In the genomic region with DNA sequence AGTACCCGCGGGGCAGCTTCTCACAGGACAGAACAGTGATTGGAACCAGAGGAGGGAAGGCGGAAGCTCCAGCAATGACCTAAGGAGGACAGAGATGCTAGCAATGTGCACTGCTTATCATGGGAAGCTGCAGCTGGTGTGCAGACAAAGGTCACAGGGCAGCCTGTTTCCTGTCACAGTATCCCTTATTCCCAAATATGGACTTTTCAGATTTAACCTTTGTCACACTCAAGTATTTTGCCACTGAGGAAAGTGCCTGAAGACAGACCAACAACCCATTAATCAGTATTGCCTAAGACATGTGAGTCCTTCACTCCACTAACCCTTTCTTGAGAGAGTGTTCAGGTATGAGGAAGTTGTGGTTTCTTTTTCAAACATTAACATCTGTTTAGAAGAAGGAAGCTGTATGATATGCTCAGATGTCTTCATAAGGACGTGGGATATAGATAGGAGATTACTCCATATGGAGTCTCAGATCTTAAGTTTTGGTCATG, we compare ENCODE assay signal across 9 mouse cellular contexts. TPM values are rescaled to one million over a fixed set of nuclear protein-coding genes. Genes with fewer than 3 reads are reported as not detected.
A peak's percentile ranks its signal among the peaks of the same experiment; 100 is the strongest.
DNase-seq lines count a peak whose midpoint lies in the region; ATAC-seq lines count a peak whose summit lies in the region.
"Had no signal": no experiment of that assay in that cellular context is flagged by ENCODE, and none has a peak within 500 bp of the region (broad histone marks: within the 10 kb centered on the region; RNA-seq: fewer than 3 reads in every experiment).

No protein-coding gene starts in this region.

- 0 out of 2 replicates have a peak, but pooled peaks cover 3% of the 10 kb centered on the region for H3K9me3 ChIP-seq in kidney, embryonic 16.5 days (ENCODE audit: low read length)
- H3K9me3 ChIP-seq: midbrain, embryonic 12.5 days had no signal

- no peak for ATAC-seq in kidney, embryonic 16.5 days (ENCODE audit: low FRiP score, low TSS enrichment)
- ATAC-seq in hematopoietic stem cell, adult 5-6 weeks (replicated peaks in 1 of 2; ENCODE audit: insufficient read depth in 1 of 2, low FRiP score in 2 of 2, low TSS enrichment in 1 of 2, low read depth in 1 of 2, poor library complexity in 2 of 2, severe bottlenecking in 2 of 2) = peak; percentile 78 to 92
- peak; percentile 96 for ATAC-seq in megakaryocyte progenitor cell, adult 5-6 weeks (replicated peaks; ENCODE audit: poor library complexity)

- H3K36me3 ChIP-seq in kidney, embryonic 16.5 days (ENCODE audit: insufficient read depth, low read length) = no peaks in the 10 kb centered on the region
- H3K36me3 ChIP-seq: midbrain, embryonic 12.5 days had no signal

- H3K9ac ChIP-seq in kidney, embryonic 16.5 days (replicated peaks; ENCODE audit: low read length) = no peak overlapping the region
- H3K9ac ChIP-seq: midbrain, embryonic 12.5 days had no signal

- no peaks in the 10 kb centered on the region for H3K4me1 ChIP-seq in kidney, embryonic 16.5 days (ENCODE audit: insufficient read depth, low read length)
- H3K4me1 ChIP-seq: midbrain, embryonic 12.5 days had no signal

- H3K4me3 ChIP-seq in kidney, embryonic 16.5 days (ENCODE audit: low read length) = no peak overlapping the region
- H3K4me3 ChIP-seq: midbrain, embryonic 12.5 days had no signal

- no peaks in the 10 kb centered on the region; the same call in 1 of the 2 replicates for H3K27me3 ChIP-seq in kidney, embryonic 16.5 days (ENCODE audit: insufficient read depth, low read length)

- H3K27ac ChIP-seq in kidney, embryonic 16.5 days (ENCODE audit: low read length) = no peak overlapping the region
- H3K27ac ChIP-seq: midbrain, embryonic 12.5 days had no signal

- peak; percentile 20 for DNase-seq in kidney, adult 9 months
- peak; percentile 41 for DNase-seq in adipocyte (ENCODE audit: low spot score)
- no peak for DNase-seq in ovary, adult 18-20 months (ENCODE audit: low spot score)
- no peak for DNase-seq in layer of hippocampus, adult 9-11 months
- no peak for DNase-seq in left cerebral cortex, adult 11 months (ENCODE audit: low spot score)

- 60% methylated on average over 4 of the region's 4 CpGs for WGBS in kidney, embryonic 16.5 days

- H3K4me2 ChIP-seq in kidney, embryonic 16.5 days (replicated peaks; ENCODE audit: low read depth, low read length) = no peak overlapping the region
- H3K4me2 ChIP-seq: midbrain, embryonic 12.5 days had no signal

RNA-seq across cellular contexts. Expression of gene Rlim, which starts 32.3 kb away (rescaled TPM):
- 34.2 and 38.9 TPM in 2 replicates for polyA plus RNA-seq in kidney, embryonic 16.5 days (2015; fragmentation: Nextera tagmentation; extraction: Ambion mirVana)
- total RNA-seq in hematopoietic stem cell, adult 5-6 weeks (2017) = 166 and 170 TPM in 2 replicates
- 64.0 and 67.2 TPM in 2 replicates for total RNA-seq in megakaryocyte progenitor cell, adult 5-6 weeks (2015)
- 102 and 112 TPM in 2 replicates for total RNA-seq in megakaryocyte progenitor cell, adult 5-6 weeks (2017)

Comparison
In these comparisons a context has a peak if more than half of its experiments do, and no peak if none do; other contexts are left out.
1. DNase-seq: peak in kidney, adult 9 months (single experiment) and adipocyte (single experiment); none in ovary, adult 18-20 months (single experiment), layer of hippocampus, adult 9-11 months (single experiment) and left cerebral cortex, adult 11 months (single experiment).